Mouse (Mus musculus): ENCODE data around the gene Dact1. TPM values are rescaled to one million over a fixed set of nuclear protein-coding genes. Genes with fewer than 3 reads are reported as not detected.

The Dact1 gene
- polyA plus RNA-seq, 1 experiment from 2014 or later: 31.4 TPM

Other genes with a start within 250 kb of the Dact1 start
- gene Tomm20l, start 198.5 kb upstream of the Dact1 start, polyA plus RNA-seq (2015; fragmentation: Nextera tagmentation; extraction: Ambion mirVana): not detected in 2 replicates
- gene Timm9, start 173.2 kb upstream of the Dact1 start, polyA plus RNA-seq (2015; fragmentation: Nextera tagmentation; extraction: Ambion mirVana): 83.9 and 105 TPM in 2 replicates
- gene 2700049A03Rik, start 173.0 kb upstream of the Dact1 start, polyA plus RNA-seq (2015; fragmentation: Nextera tagmentation; extraction: Ambion mirVana): 18.4 and 18.6 TPM in 2 replicates